10 mouse cellular contexts compared by ENCODE assay signal in the genomic region with DNA sequence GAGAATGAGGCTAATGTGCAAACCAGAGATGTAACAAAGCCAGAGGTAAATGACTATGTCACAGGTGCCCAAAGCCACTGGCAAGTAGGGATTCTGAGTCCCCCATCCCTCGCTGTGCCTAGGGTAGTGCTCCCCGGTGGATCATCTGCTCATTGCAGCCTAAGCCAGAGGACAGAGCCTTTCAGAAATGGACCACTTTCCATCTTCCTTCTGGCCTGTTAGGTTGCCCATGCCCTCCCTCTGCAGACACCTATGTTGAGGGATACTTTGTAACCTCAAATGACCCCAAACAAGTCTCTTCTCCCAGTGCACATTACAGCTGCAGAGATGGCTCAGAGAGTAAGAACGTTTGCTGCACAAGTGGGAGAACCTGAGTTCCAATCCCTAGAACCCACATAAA.
A peak's percentile ranks its signal among the peaks of the same experiment; 100 is the strongest.
DNase-seq lines count a peak whose midpoint lies in the region; ATAC-seq and TF ChIP-seq lines count a peak whose summit lies in the region.
"Had no signal": no experiment of that assay in that cellular context is flagged by ENCODE, and none has a peak within 500 bp of the region (broad histone marks: within the 10 kb centered on the region; RNA-seq: fewer than 3 reads in every experiment).

No protein-coding gene starts in this region.

- peak overlapping the region; percentile 90 for H3K27ac ChIP-seq in intestine, postnatal 0 days (ENCODE audit: low read depth, low read length)

- H3K4me2 ChIP-seq in intestine, postnatal 0 days (replicated peaks; ENCODE audit: low read depth), result no peak overlapping the region

- no peak; the same call in 1 of the 2 replicates for TF ChIP-seq CTCF in lung, adult 2 months (IDR thresholded peaks at IDR 0.05; ENCODE audit: insufficient read depth, low read length)
- peak; percentile 47 for TF ChIP-seq CTCF in intestine, postnatal 0 days (IDR thresholded peaks at IDR 0.05; ENCODE audit: low read depth)

- peaks cover 18% of the 10 kb centered on the region for H3K4me1 ChIP-seq in lung, adult 2 months (ENCODE audit: control insufficient read depth, insufficient read depth, low read length)
- peaks cover 14% of the 10 kb centered on the region for H3K4me1 ChIP-seq in intestine, postnatal 0 days (replicated peaks; ENCODE audit: control insufficient read depth, insufficient read depth, low read length)

- no peaks in the 10 kb centered on the region for H3K27me3 ChIP-seq in intestine, postnatal 0 days (replicated peaks; ENCODE audit: control insufficient read depth, insufficient read depth, low read length)
- H3K27me3 ChIP-seq: Patski had no signal

- no peaks in the 10 kb centered on the region for H3K9me3 ChIP-seq in intestine, postnatal 0 days (ENCODE audit: control insufficient read depth)

- WGBS in lung, adult 2 months, result 63% methylated on average over 3 of the region's 3 CpGs
- 64% methylated on average over 3 of the region's 3 CpGs for WGBS in intestine, postnatal 0 days

- H3K4me3 ChIP-seq in lung, adult 2 months (replicated peaks; ENCODE audit: extremely low read depth, low read depth, low read length), result no peak overlapping the region
- H3K4me3 ChIP-seq in intestine, postnatal 0 days (ENCODE audit: low read depth, low read length), result no peak overlapping the region

- H3K36me3 ChIP-seq in intestine, postnatal 0 days (ENCODE audit: control insufficient read depth, insufficient read depth), result no peaks in the 10 kb centered on the region

- no peak for ATAC-seq in CD4-positive, CD25-positive, alpha-beta regulatory T cell, adult 4 months
- no peak for ATAC-seq in intestine, postnatal 0 days
- ATAC-seq in megakaryocyte progenitor cell, adult 5-6 weeks (replicated peaks; ENCODE audit: poor library complexity), result peak; percentile 20; the same call in 1 of the 2 replicates

- DNase-seq in CD4-positive, CD25-positive, alpha-beta regulatory T cell, adult 2 months (ENCODE audit: low read depth, low spot score), result peak; percentile 20
- DNase-seq in lung, adult 2 months, result peak; percentile 32
- DNase-seq in lung, postnatal 14 days, result no peak
- DNase-seq in ovary, postnatal 10 days (ENCODE audit: low spot score), result no peak
- DNase-seq in right cerebral cortex, postnatal 4 days, result no peak
- DNase-seq: spleen, adult 18-20 months had no signal

- H3K9ac ChIP-seq in intestine, postnatal 0 days (ENCODE audit: low read depth, low read length), result no peak overlapping the region

- TF ChIP-seq POLR2A in lung, adult 2 months (IDR thresholded peaks at IDR 0.05; ENCODE audit: borderline replicate concordance, extremely low read depth, low read depth, low read length), result no peak

Comparison
In these comparisons a context has a peak if more than half of its experiments do, and no peak if none do; other contexts are left out.
1. DNase-seq: peak in CD4-positive, CD25-positive, alpha-beta regulatory T cell, adult 2 months (single experiment) and lung, adult 2 months (single experiment); none in lung, postnatal 14 days (single experiment), ovary, postnatal 10 days (single experiment) and right cerebral cortex, postnatal 4 days (single experiment).